Mouse (Mus musculus): ENCODE measurements at regions not wholly inside any gene's neighbourhood (a gene's known extent, or its start where the extent isn't known, plus 50 kb on each side); places are given as distances from the start of the nearest gene placed in this dataset.

DNA sequence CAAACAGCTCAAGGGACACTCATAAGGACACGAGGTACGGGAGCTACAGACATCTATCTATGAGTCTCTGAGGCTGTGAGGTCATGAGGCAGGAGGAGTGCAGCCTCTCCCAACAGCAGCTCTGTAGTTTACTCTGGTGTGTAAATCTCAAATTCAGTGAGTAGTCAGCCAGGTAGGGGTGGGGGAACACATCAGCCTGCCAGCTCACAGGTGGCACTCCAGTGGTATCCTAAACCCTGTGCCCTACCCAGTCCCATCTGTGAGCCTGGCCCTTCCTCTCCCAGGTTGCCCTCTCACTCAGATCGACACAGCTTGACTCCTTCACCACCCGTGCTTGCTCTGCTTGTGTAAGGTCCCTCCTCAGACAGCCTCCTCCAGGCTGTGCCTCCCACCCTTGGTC lies 202.2 kb downstream of the Sipa1l2 start:
- DNase-seq (ENCODE audit: low spot score in 2 of 2) = no peak

DNA sequence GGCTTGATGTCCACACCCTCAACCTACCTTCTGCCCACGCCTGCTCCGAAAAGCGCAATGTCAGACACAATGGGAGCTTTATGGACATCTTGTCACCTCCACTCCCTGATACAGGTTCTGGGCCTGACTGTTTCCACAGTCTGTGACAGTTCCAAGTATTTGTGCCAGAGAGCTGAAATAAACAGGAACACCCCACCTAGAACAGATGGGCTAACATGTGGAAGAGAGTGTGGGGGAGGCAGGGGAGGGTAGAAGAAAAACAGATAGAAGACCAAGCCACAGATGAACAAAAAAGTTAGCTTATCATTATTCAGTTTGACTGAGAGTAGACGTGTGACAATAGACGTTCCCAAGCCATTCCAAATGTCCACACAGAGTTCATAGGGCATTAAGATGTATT lies 204.6 kb downstream of the Sipa1l2 start:
- no peak for DNase-seq (ENCODE audit: low spot score in 2 of 2)

DNA sequence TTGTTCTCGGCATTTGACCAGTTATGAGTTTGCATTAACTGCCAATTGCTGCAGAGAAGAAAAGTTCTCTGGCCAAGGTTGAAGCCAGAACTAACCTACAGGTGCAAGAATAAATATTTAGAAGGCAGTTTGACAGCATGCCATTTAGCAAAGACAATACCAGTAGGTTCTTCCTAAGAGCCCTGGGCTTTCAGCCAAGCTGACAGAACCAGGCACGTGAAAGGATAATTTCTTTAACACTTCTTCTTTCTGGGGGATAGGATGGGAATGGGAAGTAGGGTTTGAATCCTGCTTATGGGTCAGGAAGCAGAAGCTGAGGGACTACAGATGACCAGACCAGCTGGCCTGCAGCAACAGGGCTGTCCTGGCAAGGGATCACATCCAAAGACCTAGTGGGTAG lies 210.2 kb downstream of the Sipa1l2 start:
- DNase-seq (ENCODE audit: low spot score in 2 of 2) = no peak

DNA sequence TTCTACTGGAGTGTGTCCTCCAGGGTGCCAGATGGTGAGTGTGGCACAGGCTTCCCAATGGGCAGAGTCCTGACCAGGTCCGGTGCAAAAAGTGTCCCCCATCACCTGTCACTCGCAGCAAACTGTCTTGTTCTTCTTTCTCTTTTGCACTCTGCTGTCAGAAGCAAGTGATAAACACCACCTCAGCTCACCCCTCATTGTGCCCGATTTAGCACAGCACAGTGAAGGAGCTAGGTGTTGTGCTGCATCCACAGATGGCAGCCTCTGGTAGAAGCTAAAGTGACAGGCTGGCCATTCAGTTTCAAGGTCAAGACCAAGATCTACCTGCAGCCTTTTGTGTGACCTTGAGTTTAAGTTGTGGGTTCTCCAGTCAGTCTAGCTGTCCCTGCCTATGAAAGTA lies 211.8 kb downstream of the Sipa1l2 start:
- DNase-seq (ENCODE audit: low spot score in 2 of 2) = no peak

DNA sequence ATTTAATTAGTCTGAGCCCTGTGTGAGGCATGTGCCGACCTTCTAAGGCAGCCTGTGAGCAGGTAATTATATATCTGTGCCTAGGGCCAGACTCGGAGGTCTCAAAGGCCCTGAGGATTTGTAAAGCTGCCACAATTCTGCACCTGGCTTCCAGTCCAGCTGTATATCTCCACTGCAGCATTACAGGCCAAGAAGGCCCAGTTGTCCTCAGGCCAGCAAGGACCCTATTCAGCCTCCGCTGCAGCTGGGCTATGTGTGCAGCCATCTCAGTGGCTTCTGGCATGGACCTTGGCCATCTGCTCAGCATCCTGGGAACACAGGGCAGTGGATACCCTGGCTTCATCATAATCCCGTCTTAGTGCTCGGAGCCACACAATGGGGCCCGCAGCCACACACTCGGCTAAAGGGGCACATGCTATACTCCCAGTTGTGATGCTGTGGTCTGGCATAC lies 214.5 kb downstream of the Sipa1l2 start:
- DNase-seq (ENCODE audit: low spot score in 2 of 2) = no peak

DNA sequence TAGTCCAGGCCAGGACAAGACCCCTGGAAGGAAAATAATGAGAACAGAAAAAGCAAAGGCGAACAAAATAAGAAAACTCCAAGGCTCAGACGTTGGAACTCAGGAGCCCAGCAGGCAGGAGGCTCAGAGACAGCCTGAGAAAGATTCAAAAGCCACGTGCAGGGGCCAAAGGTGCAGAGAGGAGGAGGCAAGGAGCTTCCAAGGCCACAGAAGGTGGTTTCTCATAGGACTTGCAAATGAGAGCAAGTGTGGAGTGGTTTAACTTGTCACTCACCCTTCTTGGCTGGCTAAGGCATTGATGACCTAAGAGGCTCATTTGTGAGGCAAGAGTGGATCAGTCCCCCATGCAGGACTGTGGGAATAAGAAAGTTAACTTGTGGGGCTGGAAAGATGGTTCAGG lies 217.3 kb downstream of the Sipa1l2 start:
- no peak for DNase-seq (ENCODE audit: low spot score in 2 of 2)

DNA sequence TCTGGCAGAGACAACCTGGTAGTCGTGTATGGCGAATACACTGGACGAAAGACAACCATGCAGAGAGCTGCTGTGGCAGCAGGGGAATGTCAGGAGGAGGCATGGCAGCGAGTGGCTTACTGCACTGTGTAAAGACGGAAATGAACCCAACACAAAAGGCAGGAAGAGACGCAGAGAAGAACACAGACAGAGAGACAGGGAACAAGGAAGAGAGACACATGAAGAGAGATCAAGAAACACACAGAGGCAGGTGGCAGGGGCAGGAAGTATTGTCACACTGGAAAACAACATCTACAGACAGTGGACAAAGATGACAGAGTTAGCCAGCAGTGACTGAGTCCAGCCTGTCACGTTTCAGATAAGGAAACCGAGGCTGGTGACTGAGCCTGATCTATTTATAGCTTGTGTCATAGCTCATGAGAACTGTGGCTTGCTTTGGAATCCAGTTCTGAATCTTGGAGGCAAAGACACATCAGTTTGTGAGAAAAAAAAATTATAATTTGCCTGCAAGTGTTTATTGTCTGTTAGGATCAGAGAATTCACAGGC lies 218.0 kb downstream of the Sipa1l2 start:
- DNase-seq (ENCODE audit: low spot score in 2 of 2) = no peak

DNA sequence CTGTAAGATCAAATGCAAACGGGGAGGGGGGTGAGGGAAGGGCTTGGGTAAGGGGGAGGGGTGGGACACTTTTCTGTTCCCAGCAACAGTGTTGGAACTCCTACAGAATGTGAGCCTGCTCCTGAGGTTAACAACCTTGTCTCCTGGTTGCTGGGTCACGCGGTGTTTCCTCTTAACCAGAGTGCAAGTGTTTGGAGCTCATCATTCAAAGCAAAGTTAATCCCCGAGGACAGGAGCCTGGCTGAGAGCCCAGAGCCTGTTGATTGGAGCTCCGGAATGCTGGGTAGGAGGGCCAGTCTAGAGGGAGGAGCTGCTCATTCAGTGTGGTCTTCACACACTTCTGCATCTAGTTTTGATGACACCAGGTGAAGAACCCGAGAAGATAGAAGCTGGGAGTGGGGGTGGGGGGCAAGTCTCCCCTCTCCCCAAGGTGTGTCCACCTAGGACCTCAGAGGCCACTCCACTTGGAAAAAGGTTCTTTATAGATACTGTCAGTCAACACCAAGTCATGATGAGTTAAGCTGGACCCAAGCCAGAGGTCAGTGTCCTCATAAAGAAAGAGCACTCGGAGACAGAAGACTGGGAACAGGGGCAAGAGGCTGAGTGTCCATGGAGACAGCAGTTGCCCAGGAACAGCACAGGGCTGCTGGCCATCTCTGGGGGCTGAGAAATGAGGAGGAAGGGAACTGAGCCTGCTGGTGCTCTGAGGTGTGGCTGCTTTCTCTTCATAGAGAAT lies 220.2 kb downstream of the Sipa1l2 start:
- DNase-seq (ENCODE audit: low spot score in 2 of 2) = peak in 1 of 2 experiments; percentile 54

DNA sequence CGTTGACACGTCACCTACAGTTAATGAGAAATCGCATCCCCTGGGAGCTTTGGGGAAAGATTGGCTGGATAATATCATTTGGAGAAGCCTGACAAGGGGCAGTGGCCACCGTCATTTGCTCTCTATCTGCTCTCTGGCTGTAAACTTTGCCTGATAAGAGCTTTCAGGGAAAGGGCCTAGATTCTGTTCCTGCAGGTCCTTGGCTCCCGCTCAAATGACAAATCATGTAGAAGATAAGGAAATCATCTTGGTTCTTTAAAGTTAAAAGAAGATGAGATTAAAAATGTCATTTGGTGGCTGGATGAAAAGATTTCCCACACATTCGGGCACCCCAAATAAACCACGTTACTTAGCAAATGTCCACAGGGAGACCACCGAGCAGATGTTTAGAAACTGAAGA lies 223.4 kb downstream of the Sipa1l2 start:
- no peak for DNase-seq (ENCODE audit: low spot score in 2 of 2)

DNA sequence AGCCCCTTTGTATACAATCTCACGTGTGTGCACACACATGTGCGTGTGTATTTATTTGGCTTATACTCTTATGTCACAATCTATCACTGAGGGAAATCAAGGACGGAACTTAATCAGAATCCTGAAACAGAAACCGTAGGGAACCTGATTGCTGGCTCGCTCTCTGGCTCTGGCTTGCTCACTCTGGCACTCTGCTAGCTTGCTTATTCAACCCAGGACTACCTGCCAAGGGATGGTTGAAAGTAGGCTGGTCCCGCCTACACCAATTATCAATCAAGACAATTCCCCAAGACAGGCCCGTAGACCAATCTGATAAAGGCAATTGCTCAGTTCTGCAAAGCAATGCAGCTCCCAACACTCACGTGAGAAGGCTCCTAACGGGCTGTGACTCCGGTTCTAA lies 224.0 kb downstream of the Sipa1l2 start:
- DNase-seq (ENCODE audit: low spot score in 2 of 2) = no peak

DNA sequence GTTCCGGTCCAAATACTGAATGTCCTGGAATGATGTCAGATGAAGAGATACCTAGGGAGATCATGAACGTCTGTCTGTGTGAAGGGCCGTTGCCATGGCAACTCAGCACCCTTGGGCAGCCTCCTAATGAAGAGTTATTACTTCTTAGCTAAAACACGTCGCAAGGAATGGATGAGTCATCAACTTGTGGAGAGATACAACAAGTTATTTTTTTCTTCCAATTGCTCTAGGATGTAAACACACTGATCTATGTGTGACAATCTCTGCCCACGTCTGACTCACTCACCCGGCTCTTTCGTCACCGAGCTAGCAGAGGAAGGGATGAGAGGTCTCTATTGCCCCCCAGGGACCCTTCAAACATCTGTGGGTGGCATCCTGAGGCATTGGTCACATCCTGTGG lies 225.7 kb downstream of the Sipa1l2 start:
- DNase-seq (ENCODE audit: low spot score in 2 of 2) = no peak

DNA sequence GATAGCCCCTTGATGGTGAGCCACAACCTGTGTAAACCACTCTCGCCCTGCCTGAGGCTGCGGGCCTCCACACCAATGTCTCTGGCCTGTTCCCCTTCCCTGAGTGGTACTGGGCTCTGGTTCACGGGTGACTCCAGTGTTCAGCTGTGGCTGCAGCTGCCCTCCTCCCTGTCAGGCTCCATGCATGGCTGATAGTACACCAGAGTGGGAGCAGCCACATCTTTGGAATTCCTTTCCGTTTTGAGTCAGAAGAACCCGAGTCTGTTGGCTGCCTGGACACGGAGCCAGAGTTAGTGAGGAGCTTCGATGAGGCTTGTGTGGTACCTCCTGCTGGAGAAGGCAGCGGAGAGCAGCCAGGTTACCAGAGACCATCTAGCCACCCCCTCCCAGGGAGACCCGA lies 227.1 kb downstream of the Sipa1l2 start:
- no peak for DNase-seq (ENCODE audit: low spot score in 2 of 2)

DNA sequence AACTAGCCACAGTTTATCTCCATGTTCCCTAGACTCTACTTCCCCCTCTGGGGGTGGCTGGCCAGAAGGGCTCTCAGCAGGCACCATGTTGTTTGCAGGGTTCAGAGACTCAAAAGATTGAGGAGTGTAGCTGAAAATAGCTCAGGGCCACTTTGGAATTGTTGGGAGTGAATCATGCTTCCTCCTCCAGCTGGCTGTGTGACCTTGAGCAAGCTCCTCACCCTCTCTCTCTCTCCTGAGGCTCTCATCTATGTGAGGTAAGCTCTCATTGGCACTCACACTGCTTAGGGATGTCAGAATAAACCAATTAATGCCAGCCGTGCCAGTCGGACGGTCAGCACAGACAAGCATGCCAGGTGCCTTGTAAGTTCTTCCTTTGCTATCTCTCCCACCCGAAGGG lies 228.0 kb downstream of the Sipa1l2 start:
- no peak for DNase-seq (ENCODE audit: low spot score in 2 of 2)

DNA sequence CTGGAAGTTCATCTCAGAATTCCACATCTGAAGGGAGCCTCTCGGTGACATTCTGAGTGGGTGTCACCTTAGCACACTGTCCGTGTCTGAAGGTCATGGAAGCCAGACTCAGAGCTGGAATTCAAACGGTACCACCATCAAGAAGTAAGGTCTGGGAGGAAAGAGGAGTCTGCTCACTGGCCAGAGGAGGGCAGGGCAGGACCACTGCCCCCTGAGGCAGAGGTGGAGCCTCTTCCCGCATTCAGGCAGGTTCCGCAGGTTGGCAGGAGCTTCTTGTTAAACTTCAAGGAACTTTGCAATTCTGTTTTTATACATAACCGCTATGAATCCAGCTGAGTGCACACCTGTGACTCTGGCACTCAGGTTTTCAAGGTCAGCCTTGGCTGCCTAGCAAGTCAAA lies 231.4 kb downstream of the Sipa1l2 start:
- DNase-seq (ENCODE audit: low spot score in 2 of 2) = no peak

DNA sequence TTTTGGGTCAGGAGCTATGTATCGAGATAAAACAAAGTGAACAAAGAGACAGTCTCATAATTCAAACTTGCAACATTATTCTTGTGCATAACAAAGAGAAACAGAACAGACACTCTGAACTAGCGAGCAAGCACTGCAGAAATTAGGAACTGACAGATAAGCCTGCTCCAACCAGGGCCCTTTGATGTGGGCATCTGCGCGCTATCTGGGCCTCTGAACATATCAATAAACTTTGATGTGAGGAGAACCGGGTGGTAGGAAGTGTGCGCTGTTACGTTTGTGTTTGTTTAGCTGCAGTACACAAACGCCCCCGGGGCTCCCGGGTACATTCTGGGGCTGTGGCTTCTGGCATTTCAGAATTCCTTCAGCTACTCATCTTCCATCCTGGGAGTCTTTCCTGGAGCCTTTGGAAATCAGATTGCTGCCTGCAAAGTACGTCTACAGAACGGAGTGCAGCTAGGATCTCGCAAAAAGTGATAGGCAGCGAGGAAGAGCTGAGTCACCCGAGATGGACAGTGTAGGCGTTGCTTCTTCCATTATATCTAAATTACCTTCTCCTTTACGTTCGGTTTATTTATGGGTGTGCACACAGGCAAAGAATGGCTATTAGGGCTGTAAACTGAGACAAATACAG lies 232.0 kb downstream of the Sipa1l2 start:
- no peak for DNase-seq (ENCODE audit: low spot score in 2 of 2)

DNA sequence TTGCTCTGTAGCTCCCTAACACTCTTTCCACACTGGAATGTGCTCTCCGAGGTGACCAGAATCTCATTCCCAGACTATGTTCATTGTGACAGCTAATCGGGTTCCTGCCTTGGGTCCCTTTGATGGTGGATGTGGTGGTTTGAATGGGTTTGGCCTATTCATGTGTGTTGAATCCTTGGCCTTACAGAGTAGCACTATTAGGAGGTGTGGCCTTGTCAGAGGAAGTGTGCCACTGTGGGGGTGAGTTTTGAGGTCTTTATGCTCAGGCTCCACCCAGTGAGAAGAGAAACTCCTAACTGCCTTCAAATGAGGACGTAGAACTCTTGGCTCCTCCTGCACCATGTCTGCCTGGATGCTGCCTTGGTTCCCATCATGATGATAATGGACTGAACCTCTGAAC lies 232.8 kb downstream of the Sipa1l2 start:
- DNase-seq (ENCODE audit: low spot score in 2 of 2) = no peak

DNA sequence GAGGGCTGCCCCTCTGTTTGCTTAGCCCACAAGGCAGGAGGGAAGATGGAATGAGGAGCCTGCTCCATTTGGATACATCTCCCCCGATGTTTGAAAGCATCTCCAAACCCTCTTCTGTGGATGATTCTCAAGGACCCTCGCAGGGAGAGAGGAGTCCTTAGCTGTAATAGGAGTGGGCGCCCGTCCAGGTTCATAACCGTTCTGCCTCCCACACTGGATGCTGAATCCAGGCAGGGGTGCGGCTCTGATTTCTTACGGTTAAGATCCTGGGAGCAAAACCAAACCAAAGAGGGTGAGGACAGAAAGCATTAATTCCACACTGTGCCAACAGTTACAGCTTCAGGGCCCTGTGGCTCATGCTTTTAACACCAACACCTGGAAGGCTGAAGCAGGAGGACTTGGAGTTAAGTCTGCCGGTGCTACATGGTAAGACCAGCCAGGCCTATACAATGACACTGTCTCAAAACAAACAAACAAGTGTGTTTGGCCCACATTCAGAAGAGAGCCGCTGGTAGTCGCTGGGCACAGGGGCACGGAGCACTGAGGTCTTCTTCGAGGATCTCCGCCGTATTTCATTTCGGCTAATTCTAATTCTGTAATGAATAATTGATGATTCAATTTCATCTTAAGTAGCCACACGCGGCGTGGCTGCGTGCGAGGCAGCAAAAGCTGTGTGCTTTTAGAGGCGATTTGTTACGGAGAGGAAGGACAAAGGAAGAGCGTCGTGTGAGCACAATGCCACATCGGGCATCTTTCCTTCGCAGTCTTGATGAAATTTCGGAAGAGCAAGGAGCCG lies 233.8 kb downstream of the Sipa1l2 start:
- DNase-seq (ENCODE audit: low spot score in 2 of 2) = no peak

DNA sequence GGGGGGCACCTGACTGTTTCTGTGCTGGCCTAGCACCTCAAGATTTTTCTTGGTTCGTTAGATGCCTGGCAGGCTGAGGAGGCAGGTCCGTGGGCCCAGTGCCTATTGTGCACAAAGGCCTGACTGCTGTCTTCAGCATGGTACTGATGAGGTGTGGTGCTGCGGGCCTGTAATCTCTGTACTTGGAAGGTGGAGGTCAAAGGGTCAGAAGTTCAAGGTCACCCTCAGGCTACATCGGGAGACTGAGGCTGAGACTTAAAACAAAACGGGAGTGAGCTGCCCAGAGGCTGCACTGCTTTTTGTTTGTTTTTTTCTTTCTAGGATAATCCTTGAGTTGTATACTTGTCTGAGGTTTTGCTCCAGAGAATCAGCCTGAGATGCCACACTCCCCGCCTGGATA lies 234.4 kb downstream of the Sipa1l2 start:
- DNase-seq (ENCODE audit: low spot score in 2 of 2) = no peak

DNA sequence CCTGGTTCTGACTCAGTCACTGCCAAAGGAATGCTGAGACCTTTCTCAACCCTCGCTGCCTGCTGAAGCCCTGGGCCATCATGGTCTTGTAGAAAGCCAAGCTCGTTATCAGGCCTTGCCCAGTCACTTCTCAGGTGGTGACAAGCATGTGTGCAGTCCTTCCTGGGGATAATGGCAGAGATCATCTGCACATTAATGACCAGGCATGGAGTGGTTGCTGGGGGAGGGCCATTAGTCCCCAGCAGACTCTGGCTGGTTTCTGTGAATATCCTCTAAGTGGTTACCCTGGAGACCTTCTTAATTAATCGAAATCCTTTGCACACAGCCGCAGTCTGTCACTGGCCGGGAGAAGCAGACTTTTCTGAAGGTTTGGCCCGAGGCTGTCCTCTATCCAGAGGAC lies 239.0 kb downstream of the Sipa1l2 start:
- no peak for DNase-seq (ENCODE audit: low spot score in 2 of 2)

DNA sequence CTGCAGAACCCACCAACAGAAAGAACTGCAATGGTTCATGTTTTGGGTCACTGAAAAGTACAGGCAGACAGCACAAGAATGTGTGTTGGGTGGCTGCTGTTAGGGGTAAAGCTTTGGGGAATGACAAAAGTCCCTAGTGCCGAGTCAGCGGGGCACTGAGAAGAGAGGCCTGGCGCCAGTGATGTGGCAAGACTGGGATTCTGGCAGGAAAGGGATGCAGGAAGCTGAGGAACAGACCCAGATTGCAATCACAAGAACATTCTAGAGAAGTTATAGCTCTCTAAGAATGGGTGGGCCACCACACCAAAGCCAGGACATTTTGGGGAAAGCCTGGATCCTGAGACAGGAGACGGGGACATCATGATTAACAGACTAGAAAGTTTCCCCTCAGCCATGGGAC lies 241.0 kb downstream of the Sipa1l2 start:
- no peak for DNase-seq (ENCODE audit: low spot score in 2 of 2)

DNA sequence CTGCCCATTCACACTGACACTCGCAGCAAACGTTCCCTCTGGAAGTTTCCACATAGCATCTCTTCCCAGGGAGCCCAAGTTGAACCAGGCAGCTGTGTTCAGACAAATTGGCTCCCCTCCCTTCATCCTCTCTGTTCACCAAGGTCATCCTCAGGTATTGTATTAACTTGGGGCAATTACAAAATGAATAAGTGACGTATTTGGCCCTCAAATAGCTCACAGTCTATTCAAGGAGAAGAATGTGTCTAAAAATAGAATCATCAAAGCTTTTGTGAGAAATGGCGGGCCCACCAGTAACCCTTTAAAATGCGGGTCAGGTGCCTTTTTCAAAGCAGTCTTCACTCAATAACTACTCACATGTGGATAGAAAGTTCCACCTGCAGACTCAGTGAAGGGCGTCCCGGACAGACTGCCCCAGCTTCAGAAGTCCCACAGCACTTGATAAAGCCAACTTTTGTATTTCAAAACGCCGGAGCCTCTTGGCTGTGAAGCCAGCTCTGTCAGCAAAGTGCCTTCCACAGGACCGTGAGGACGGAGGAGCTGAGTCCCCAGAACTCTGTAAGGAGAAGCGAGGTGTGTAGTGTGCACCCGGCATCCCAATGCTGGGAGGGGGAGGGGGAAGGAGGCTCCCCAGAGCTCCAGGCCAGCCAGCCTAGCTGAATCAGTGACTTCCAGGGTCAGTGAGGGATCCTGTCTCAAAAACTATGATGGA lies 241.9 kb downstream of the Sipa1l2 start:
- DNase-seq (ENCODE audit: low spot score in 2 of 2) = no peak

DNA sequence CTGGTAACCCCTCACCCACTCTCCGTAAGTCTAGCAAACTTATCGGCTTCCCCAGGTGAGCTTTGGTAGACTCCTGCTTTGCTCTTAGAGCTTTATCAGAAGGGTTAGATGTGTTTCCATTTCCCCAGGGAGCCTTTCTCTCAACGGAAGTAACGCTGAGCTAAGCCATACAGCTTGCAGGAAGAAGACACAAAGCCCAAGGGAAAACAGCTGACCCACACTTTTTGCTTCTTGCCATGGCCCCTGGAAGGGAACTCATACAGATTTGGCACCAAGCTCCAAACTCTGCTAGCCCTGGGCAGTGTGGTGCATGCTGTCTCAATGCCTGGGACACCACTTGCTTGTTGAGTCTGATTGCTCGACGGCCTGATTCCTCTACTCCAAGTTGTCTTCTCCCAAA lies 242.6 kb downstream of the Sipa1l2 start:
- no peak for DNase-seq (ENCODE audit: low spot score in 2 of 2)
